10 mouse cellular contexts compared by ENCODE assay signal in the genomic region with DNA sequence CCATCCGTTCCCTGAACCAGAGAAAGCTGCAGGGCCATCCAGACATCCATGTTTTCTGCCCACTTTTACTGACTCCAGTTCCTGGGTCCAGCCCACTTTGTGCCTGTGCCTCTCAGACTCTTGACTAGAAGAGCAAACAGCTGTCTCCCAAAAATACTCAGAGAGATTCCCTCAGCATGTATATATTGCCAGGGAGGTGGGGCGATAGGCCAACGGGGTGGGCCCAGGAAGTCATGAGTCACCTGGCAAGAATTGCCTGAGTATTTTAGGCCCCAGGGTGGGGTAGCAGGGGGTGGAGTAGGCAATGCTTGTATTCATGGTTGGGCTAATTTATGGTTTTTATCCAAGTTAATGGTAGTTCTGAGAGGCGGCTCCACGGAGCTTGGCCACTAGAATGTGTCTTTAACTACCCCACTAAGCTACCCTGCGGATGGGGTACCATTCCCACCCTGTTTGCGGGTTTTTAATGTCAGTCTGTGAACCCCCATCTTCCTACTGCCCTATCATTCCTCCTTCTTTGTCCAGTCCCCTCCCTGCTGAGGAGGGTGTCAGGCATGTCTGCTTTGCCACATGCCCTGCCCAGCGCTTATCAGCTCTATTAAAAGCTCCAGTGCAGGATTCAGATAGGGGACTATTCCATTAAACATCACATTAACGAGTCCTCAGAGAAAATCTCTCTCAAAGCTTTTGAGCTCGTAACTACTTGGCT. TPM values are rescaled to one million over a fixed set of nuclear protein-coding genes. Genes with fewer than 3 reads are reported as not detected.
DNase-seq lines count a peak whose midpoint lies in the region; ATAC-seq and TF ChIP-seq lines count a peak whose summit lies in the region.
"Had no signal": no experiment of that assay in that cellular context is flagged by ENCODE, and none has a peak within 500 bp of the region (broad histone marks: within the 10 kb centered on the region; RNA-seq: fewer than 3 reads in every experiment).

No protein-coding gene starts in this region.

- TF ChIP-seq CTCF in olfactory bulb, adult 2 months (IDR thresholded peaks at IDR 0.05; ENCODE audit: insufficient read depth, low read depth, low read length), result no peak

- DNase-seq in hindbrain, embryonic 10.5 days (ENCODE audit: low spot score), result no peak
- DNase-seq in gastrocnemius, adult 8-10 months (ENCODE audit: low spot score in 2 of 2), result peak; percentile 45 to 77
- no peak for DNase-seq in cerebellum, postnatal 25 days
- DNase-seq in left cerebral cortex, postnatal 36 days (ENCODE audit: low spot score in 2 of 2), result no peak
- DNase-seq: B cell, adult 2 months; kidney, postnatal 4 days had no signal

- ATAC-seq in hindbrain, embryonic 16.5 days, result no peak
- peak; percentile 84 for ATAC-seq in heart, embryonic 16.5 days (replicated peaks; ENCODE audit: extremely low read depth, insufficient read depth, low FRiP score)
- ATAC-seq in forebrain, embryonic 16.5 days, result no peak

- WGBS in hindbrain, embryonic 10.5 days, result 93% methylated on average over 10 of the region's 10 CpGs
- 84% methylated on average over 10 of the region's 10 CpGs for WGBS in hindbrain, embryonic 16.5 days
- WGBS in heart, embryonic 16.5 days, result 45% methylated on average over 10 of the region's 10 CpGs
- WGBS in olfactory bulb, adult 2 months, result 36% methylated on average over 10 of the region's 10 CpGs
- 76% methylated on average over 10 of the region's 10 CpGs for WGBS in forebrain, embryonic 16.5 days

- no peaks in the 10 kb centered on the region for H3K9me3 ChIP-seq in hindbrain, embryonic 10.5 days
- no peaks in the 10 kb centered on the region for H3K9me3 ChIP-seq in hindbrain, embryonic 16.5 days (ENCODE audit: control insufficient read depth, low read length)
- H3K9me3 ChIP-seq in heart, embryonic 16.5 days (replicated peaks; ENCODE audit: control insufficient read depth, low read length), result no peaks in the 10 kb centered on the region
- no peaks in the 10 kb centered on the region for H3K9me3 ChIP-seq in forebrain, embryonic 16.5 days (ENCODE audit: control insufficient read depth, low read length)

- TF ChIP-seq POLR2A in olfactory bulb, adult 2 months (IDR thresholded peaks at IDR 0.05; ENCODE audit: insufficient read depth, low read depth, low read length), result no peak

- no peaks in the 10 kb centered on the region for H3K27me3 ChIP-seq in hindbrain, embryonic 10.5 days (ENCODE audit: insufficient read depth, poor library complexity, severe bottlenecking)
- H3K27me3 ChIP-seq in hindbrain, embryonic 16.5 days (replicated peaks; ENCODE audit: control insufficient read depth, insufficient read depth, low read length), result no peaks in the 10 kb centered on the region
- no peaks in the 10 kb centered on the region for H3K27me3 ChIP-seq in heart, embryonic 16.5 days (ENCODE audit: control insufficient read depth, insufficient read depth, low read length)
- H3K27me3 ChIP-seq in forebrain, embryonic 16.5 days (replicated peaks; ENCODE audit: control insufficient read depth, insufficient read depth, low read length), result no peaks in the 10 kb centered on the region

- H3K4me2 ChIP-seq in hindbrain, embryonic 16.5 days (ENCODE audit: low read length), result no peak overlapping the region
- H3K4me2 ChIP-seq in heart, embryonic 16.5 days (ENCODE audit: low read depth, low read length), result peak overlapping the region; percentile 42
- H3K4me2 ChIP-seq in forebrain, embryonic 16.5 days (ENCODE audit: low read length), result no peak overlapping the region

- H3K27ac ChIP-seq in hindbrain, embryonic 10.5 days, result peak overlapping the region; percentile 23; the same call in 1 of the 2 replicates
- no peak overlapping the region for H3K27ac ChIP-seq in hindbrain, embryonic 16.5 days (ENCODE audit: low read depth, low read length)
- peak overlapping the region; percentile 95 for H3K27ac ChIP-seq in heart, embryonic 16.5 days (ENCODE audit: low read length)
- peak overlapping the region; percentile 18 for H3K27ac ChIP-seq in olfactory bulb, adult 2 months (ENCODE audit: insufficient read depth, low read depth, low read length)
- no peak overlapping the region for H3K27ac ChIP-seq in forebrain, embryonic 16.5 days (ENCODE audit: low read length)

- intact Hi-C loops in left cerebral cortex, postnatal 36 days (cut with DNase I), result no loop called here

- H3K4me1 ChIP-seq in hindbrain, embryonic 10.5 days (replicated peaks), result peaks cover 26% of the 10 kb centered on the region
- H3K4me1 ChIP-seq in hindbrain, embryonic 16.5 days (ENCODE audit: control insufficient read depth, insufficient read depth, low read depth, low read length), result no peaks in the 10 kb centered on the region; the same call in 1 of the 2 replicates
- H3K4me1 ChIP-seq in heart, embryonic 16.5 days (ENCODE audit: control insufficient read depth, insufficient read depth, low read length), result peaks cover 36% of the 10 kb centered on the region
- H3K4me1 ChIP-seq in olfactory bulb, adult 2 months (ENCODE audit: control insufficient read depth, insufficient read depth, low read length), result peaks cover 17% of the 10 kb centered on the region
- no peaks in the 10 kb centered on the region for H3K4me1 ChIP-seq in forebrain, embryonic 16.5 days (replicated peaks; ENCODE audit: control insufficient read depth, insufficient read depth, low read length)

- no peak overlapping the region for H3K9ac ChIP-seq in hindbrain, embryonic 16.5 days (ENCODE audit: low read depth, low read length)
- peak overlapping the region; percentile 66 for H3K9ac ChIP-seq in heart, embryonic 16.5 days (ENCODE audit: low read length)
- no peak overlapping the region for H3K9ac ChIP-seq in forebrain, embryonic 16.5 days (replicated peaks; ENCODE audit: low read depth, low read length)

- no peaks in the 10 kb centered on the region for H3K36me3 ChIP-seq in hindbrain, embryonic 10.5 days
- H3K36me3 ChIP-seq in hindbrain, embryonic 16.5 days (ENCODE audit: control insufficient read depth, insufficient read depth, low read length), result no peaks in the 10 kb centered on the region
- no peaks in the 10 kb centered on the region for H3K36me3 ChIP-seq in heart, embryonic 16.5 days (ENCODE audit: control insufficient read depth, insufficient read depth)
- no peaks in the 10 kb centered on the region for H3K36me3 ChIP-seq in forebrain, embryonic 16.5 days (ENCODE audit: control insufficient read depth, insufficient read depth)

- H3K4me3 ChIP-seq in hindbrain, embryonic 10.5 days, result no peak overlapping the region
- H3K4me3 ChIP-seq in hindbrain, embryonic 16.5 days (ENCODE audit: low read length), result no peak overlapping the region
- no peak overlapping the region for H3K4me3 ChIP-seq in heart, embryonic 16.5 days (ENCODE audit: low read length)
- no peak overlapping the region for H3K4me3 ChIP-seq in olfactory bulb, adult 2 months (ENCODE audit: insufficient read depth, low read depth, low read length)
- H3K4me3 ChIP-seq in forebrain, embryonic 16.5 days (replicated peaks; ENCODE audit: low read length), result no peak overlapping the region

RNA-seq across cellular contexts. Expression of a gene that starts 59.0 kb away (rescaled TPM):
- 34.6 and 41.4 TPM in 2 replicates for polyA plus RNA-seq in hindbrain, embryonic 10.5 days (2016; fragmentation: Nextera tagmentation; extraction: Ambion mirVana)
- polyA plus RNA-seq in hindbrain, embryonic 16.5 days (2015; fragmentation: Nextera tagmentation; extraction: Ambion mirVana), result 46.3 and 47.5 TPM in 2 replicates
- 100 to 1,000 TPM; 249 to 283 (median 262) TPM for total RNA-seq in gastrocnemius, adult 8-10 months (2022)
- polyA plus RNA-seq in heart, embryonic 16.5 days (2015; fragmentation: Nextera tagmentation; extraction: Ambion mirVana), result 38.1 and 39.9 TPM in 2 replicates
- polyA plus RNA-seq in olfactory bulb, adult 2 months (2012; ENCODE audit: insufficient read depth, insufficient read length, low replicate concordance, missing spikeins), result 142 and 194 TPM in 2 replicates
- total RNA-seq in left cerebral cortex, postnatal 36 days (2021), result 100 to 1,000 TPM; 333 to 359 TPM
- polyA plus RNA-seq in forebrain, embryonic 16.5 days (2015; fragmentation: Nextera tagmentation; extraction: Ambion mirVana), result 37.6 and 43.6 TPM in 2 replicates

Comparison
In these comparisons a context has a peak if more than half of its experiments do, and no peak if none do; other contexts are left out.
1. H3K27ac ChIP-seq: peak in hindbrain, embryonic 10.5 days (single experiment), heart, embryonic 16.5 days (single experiment) and olfactory bulb, adult 2 months (single experiment); none in hindbrain, embryonic 16.5 days (single experiment) and forebrain, embryonic 16.5 days (single experiment).
2. DNase-seq: peak in gastrocnemius, adult 8-10 months (2 of 2); none in hindbrain, embryonic 10.5 days (single experiment), cerebellum, postnatal 25 days (0 of 2) and left cerebral cortex, postnatal 36 days (0 of 2).